ENCODE assay signal across 24 mouse cellular contexts in genomic region chrX:53049196-53049595, GRCm38 (mm10).
"Had no signal": no experiment of that assay in that cellular context is flagged by ENCODE, and none has a peak within 500 bp of the region (broad histone marks: within the 10 kb centered on the region; RNA-seq: fewer than 3 reads in every experiment).

No protein-coding gene starts in this region.

- H3K4me3 ChIP-seq: heart, adult 2 months; heart, embryonic 13.5 days; heart, embryonic 15.5 days; hindbrain, embryonic 12.5 days; intestine, embryonic 15.5 days; layer of hippocampus, adult 2 months; left cerebral cortex, adult 2 months; limb, embryonic 13.5 days; limb, embryonic 15.5 days had no signal

- H3K36me3 ChIP-seq: heart, embryonic 15.5 days; hindbrain, embryonic 10.5 days; hindbrain, embryonic 12.5 days; intestine, embryonic 15.5 days; limb, embryonic 15.5 days had no signal

- H3K9ac ChIP-seq: heart, embryonic 13.5 days; heart, embryonic 15.5 days; hindbrain, embryonic 12.5 days; hindbrain, embryonic 14.5 days; intestine, embryonic 15.5 days; limb, embryonic 13.5 days; limb, embryonic 15.5 days; liver, embryonic 14.5 days had no signal

- H3K9me3 ChIP-seq: heart, embryonic 13.5 days; heart, embryonic 15.5 days; hindbrain, embryonic 10.5 days; hindbrain, embryonic 12.5 days; intestine, embryonic 15.5 days; limb, embryonic 13.5 days; limb, embryonic 15.5 days had no signal

- H3K27me3 ChIP-seq: heart, embryonic 13.5 days; heart, embryonic 15.5 days; intestine, embryonic 15.5 days; limb, embryonic 13.5 days; limb, embryonic 15.5 days had no signal

- ATAC-seq: hindbrain, embryonic 16.5 days; inflammation-experienced regulatory T-cells, adult 6 months; intestine, embryonic 15.5 days; intestine, postnatal 0 days had no signal

- H3K27ac ChIP-seq: heart, adult 2 months; hindbrain, embryonic 12.5 days; hindbrain, embryonic 14.5 days; intestine, embryonic 15.5 days; layer of hippocampus, adult 2 months; left cerebral cortex, adult 2 months; limb, embryonic 13.5 days; limb, embryonic 15.5 days; liver, embryonic 14.5 days had no signal

- H3K4me2 ChIP-seq: hindbrain, embryonic 14.5 days; intestine, embryonic 15.5 days; limb, embryonic 15.5 days had no signal

- DNase-seq: gastrocnemius, postnatal 14 days; gastrocnemius, postnatal 36 days; heart, adult 11 months; heart, adult 2 months; heart, postnatal 4 days; kidney, adult 18-20 months; kidney, adult 8-10 months; kidney, postnatal 10 days; kidney, postnatal 25 days; kidney, postnatal 4 days had no signal
